Mouse (Mus musculus) forebrain, embryonic 15.5 days (tissue): ENCODE data around the gene Opcml. TPM values are rescaled to one million over a fixed set of nuclear protein-coding genes. Genes with fewer than 3 reads are reported as not detected.

ENCODE experiments used
- ATAC-seq: fragments of 200-750 bp; cut with Nextera tagmentation; replicated peaks from 2 replicates; pipeline ENCODE4 v1.8.0; 2017; ENCODE audit warnings: mild to moderate bottlenecking, moderate TSS enrichment, moderate library complexity
- H3K27ac ChIP-seq: fragments of 300-500 bp; sonication (generic); replicated peaks from 2 replicates; pipeline ENCODE4 v1.5.1; 2015; ENCODE audit warnings: mild to moderate bottlenecking, inconsistent platforms
- H3K27me3 ChIP-seq: fragments of 300-500 bp; sonication (generic); 2 replicates; pipeline ENCODE4 v1.6.1; 2015; ENCODE audit warnings: inconsistent platforms
- H3K36me3 ChIP-seq: fragments of 300-500 bp; sonication (generic); 2 replicates; pipeline ENCODE4 v1.6.1; 2015; ENCODE audit warnings: mild to moderate bottlenecking, inconsistent platforms
- H3K4me1 ChIP-seq: fragments of 300-500 bp; sonication (generic); 2 replicates; pipeline ENCODE4 v1.6.1; 2015; ENCODE audit warnings: inconsistent platforms
- H3K4me2 ChIP-seq: fragments of 300-500 bp; sonication (generic); replicated peaks from 2 replicates; pipeline ENCODE4 v1.6.1; 2015; ENCODE audit warnings: mild to moderate bottlenecking, inconsistent platforms
- H3K4me3 ChIP-seq: fragments of 300-500 bp; sonication (generic); 2 replicates; pipeline ENCODE4 v1.5.1; 2015; ENCODE audit warnings: mild to moderate bottlenecking, inconsistent platforms
- H3K9ac ChIP-seq: fragments of 300-500 bp; sonication (generic); replicated peaks from 2 replicates; pipeline ENCODE4 v1.6.1; 2015; ENCODE audit warnings: mild to moderate bottlenecking, inconsistent platforms
- H3K9me3 ChIP-seq: fragments of 300-500 bp; sonication (generic); 2 replicates; pipeline ENCODE4 v1.6.1; 2016; ENCODE audit warnings: inconsistent platforms
- WGBS: fragments of 180-500 bp; shearing (Covaris S2); methylation state at CpG from one replicate; pipeline ENCODE4 v1.1.7; 2015; ENCODE audit warnings: mixed read lengths; 5-methylcytosine and 5-hydroxymethylcytosine counted together
- polyA plus RNA-seq: library from polyadenylated mRNA; unstranded; fragments of >200 nt; fragmentation: Nextera tagmentation; extraction: Ambion mirVana; gene quantifications from 2 replicates; pipeline ENCODE4 v1.2.1, GENCODE M21; 2015

Opcml gene
- 46.2 and 54.4 TPM in 2 replicates for polyA plus RNA-seq

GRCm38 (mm10) chr9:27790725-27791638 is at the start of gene Opcml:
Opcml (plus strand) TSS chr9:27790775.
- H3K9ac ChIP-seq = peak within 1 kb of the TSS; percentile 63
- H3K9me3 ChIP-seq = no peaks in the 10 kb centered on the region
- peak within 1 kb of the TSS; percentile 86 for H3K27ac ChIP-seq
- no peaks in the 10 kb centered on the region for H3K36me3 ChIP-seq
- H3K4me3 ChIP-seq = peak within 1 kb of the TSS; percentile 52
- H3K27me3 ChIP-seq = peaks cover 4% of the 10 kb centered on the region; the same call in 1 of the 2 replicates
- peaks cover 10% of the 10 kb centered on the region; the same call in 1 of the 2 replicates for H3K4me1 ChIP-seq
- ATAC-seq = peak; percentile 92
- H3K4me2 ChIP-seq = peak within 1 kb of the TSS; percentile 61
- 1% methylated on average over 28 of the region's 28 CpGs for WGBS

GRCm38 (mm10) chr9:27758709-27759108 is 31.9 kb upstream of the Opcml start:
- Histone ChIP-seq H3K4me1 (no peaks in the 10 kb centered on the region), H3K4me3 (no peak overlapping the region), H3K27ac (no peak overlapping the region), H3K9me3 (no peaks in the 10 kb centered on the region), H3K9ac (no peak overlapping the region), H3K4me2 (no peak overlapping the region), H3K27me3 (no peaks in the 10 kb centered on the region), H3K36me3 (no peaks in the 10 kb centered on the region)
- no peak for ATAC-seq
- WGBS = 70% methylated on average over 1 of the region's 1 CpGs

DNA sequence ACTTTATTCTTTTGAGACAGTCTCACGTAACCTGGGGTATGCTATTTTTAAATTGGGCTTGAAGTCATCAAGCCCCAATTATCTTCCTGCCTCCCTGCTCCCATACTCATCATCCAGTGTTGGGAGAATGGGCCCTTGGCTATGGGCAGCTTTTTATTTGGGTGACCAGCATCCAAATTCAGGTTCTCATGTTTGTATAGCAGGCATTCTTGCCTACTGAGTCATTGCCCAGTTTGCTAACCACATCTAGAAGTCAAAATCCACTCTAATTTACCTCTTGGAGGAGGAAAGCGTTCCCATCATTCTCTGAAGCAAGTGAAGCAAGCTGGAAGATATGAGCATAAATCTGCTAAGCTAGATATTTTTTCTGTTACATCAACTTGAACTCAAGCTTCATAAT is 29.4 kb upstream of the Opcml start:
- Histone ChIP-seq H3K4me2 (no peak overlapping the region), H3K9ac (no peak overlapping the region), H3K4me1 (no peaks in the 10 kb centered on the region; the same call in 1 of the 2 replicates), H3K36me3 (no peaks in the 10 kb centered on the region), H3K4me3 (no peak overlapping the region), H3K9me3 (no peaks in the 10 kb centered on the region), H3K27ac (no peak overlapping the region), H3K27me3 (no peaks in the 10 kb centered on the region)
- WGBS = 82% methylated on average over 2 of the region's 2 CpGs
- ATAC-seq = no peak

DNA sequence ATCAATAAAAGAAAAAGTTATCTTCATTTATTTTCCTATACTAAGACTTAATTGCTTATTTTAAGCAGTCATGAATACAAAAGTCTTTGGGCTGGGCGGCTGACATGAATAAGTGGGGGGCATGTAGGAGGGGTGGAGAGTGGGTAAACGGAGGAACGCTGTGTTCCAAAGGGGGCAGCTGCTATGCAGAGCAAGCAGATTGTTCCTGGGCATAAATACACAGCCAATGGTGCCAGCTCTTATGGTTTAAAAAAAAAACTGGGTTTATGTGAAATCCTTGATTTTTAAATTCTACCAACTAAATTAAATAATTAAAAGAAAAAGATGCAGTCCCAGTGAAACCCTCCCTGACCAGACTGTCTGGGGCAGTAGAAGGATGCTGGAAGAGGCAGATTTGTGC is 24.1 kb upstream of the Opcml start:
- Histone ChIP-seq H3K36me3 (no peaks in the 10 kb centered on the region), H3K4me2 (no peak overlapping the region), H3K9me3 (no peaks in the 10 kb centered on the region), H3K27me3 (no peaks in the 10 kb centered on the region), H3K27ac (peak overlapping the region; percentile 55; the same call in 1 of the 2 replicates), H3K4me3 (no peak overlapping the region), H3K4me1 (peaks cover 9% of the 10 kb centered on the region; the same call in 1 of the 2 replicates), H3K9ac (no peak overlapping the region)
- WGBS = 32% methylated on average over 3 of the region's 3 CpGs
- no peak for ATAC-seq

GRCm38 (mm10) chr9:27767196-27767900 is 23.2 kb upstream of the Opcml start:
- H3K4me3 ChIP-seq = no peak overlapping the region
- no peak overlapping the region for H3K4me2 ChIP-seq
- ATAC-seq = no peak
- no peaks in the 10 kb centered on the region for H3K9me3 ChIP-seq
- no peak overlapping the region for H3K9ac ChIP-seq
- no peaks in the 10 kb centered on the region for H3K27me3 ChIP-seq
- peak overlapping the region; percentile 55 for H3K27ac ChIP-seq
- WGBS = 75% methylated on average over 8 of the region's 8 CpGs
- H3K4me1 ChIP-seq = peaks cover 9% of the 10 kb centered on the region; the same call in 1 of the 2 replicates
- no peaks in the 10 kb centered on the region for H3K36me3 ChIP-seq

GRCm38 (mm10) chr9:27768788-27769187 is 21.8 kb upstream of the Opcml start:
- Histone ChIP-seq H3K4me3 (no peak overlapping the region), H3K27me3 (no peaks in the 10 kb centered on the region), H3K36me3 (no peaks in the 10 kb centered on the region), H3K9me3 (no peaks in the 10 kb centered on the region), H3K27ac (no peak overlapping the region), H3K4me2 (no peak overlapping the region), H3K4me1 (peaks cover 9% of the 10 kb centered on the region; the same call in 1 of the 2 replicates), H3K9ac (no peak overlapping the region)
- ATAC-seq = no peak

DNA sequence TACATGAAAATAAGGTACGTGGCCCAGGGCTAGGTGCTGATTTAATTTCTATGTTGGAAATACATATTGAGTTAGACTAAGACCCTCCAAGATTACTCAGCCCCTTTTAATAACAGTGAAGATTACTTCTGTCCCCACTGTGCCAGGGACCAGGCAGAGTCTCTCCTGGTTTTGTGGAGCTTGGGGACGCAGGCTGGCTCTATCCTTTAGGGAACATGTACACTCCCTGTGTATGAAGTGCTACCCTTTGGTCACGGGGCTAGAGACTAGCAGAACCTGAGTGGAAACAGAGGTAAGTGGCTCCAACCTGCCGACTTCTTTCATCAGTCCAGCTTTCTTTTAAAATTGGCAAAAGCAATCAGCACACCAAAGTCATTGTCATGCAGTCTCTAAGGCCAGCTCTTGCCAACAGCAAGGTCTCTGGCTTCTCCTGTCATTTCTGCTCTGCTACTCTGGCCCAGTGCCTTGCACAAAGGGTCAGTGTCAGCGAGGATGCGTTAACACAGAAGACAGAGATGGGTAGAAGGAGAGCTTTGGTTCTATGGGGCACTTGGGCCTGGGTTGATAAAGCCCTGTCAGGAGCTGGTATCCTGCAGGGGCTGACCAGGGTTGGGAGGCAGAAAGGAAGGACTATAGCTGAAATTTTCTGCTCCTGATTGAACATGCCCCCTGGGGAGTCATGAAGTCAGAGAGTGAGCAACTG is 9.1 kb upstream of the Opcml start:
- no peaks in the 10 kb centered on the region for H3K9me3 ChIP-seq
- H3K4me3 ChIP-seq = no peak overlapping the region
- H3K36me3 ChIP-seq = no peaks in the 10 kb centered on the region
- H3K4me2 ChIP-seq = no peak overlapping the region
- 57% methylated on average over 6 of the region's 6 CpGs for WGBS
- peaks cover 7% of the 10 kb centered on the region for H3K4me1 ChIP-seq
- no peak for ATAC-seq
- H3K9ac ChIP-seq = no peak overlapping the region
- no peak overlapping the region for H3K27ac ChIP-seq
- no peaks in the 10 kb centered on the region for H3K27me3 ChIP-seq

DNA sequence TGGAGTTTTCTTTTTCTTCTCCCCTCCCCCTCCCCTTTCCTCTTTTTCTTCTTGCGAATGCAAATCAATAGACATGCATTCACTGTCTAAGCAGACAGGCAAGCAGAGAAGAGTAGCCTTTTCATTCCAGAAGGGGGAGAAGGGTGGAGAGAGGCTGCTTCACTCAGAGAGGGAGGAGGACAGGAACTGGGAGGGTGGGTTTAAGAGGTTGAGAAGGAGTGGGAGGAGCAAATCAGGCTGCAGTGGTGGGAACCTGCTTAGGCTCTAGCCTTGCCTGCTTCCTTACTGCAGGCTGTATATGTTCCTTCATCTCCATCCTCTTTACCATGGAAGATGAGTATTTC is 8.6 kb upstream of the Opcml start:
- no peak overlapping the region for H3K4me2 ChIP-seq
- H3K27me3 ChIP-seq = no peaks in the 10 kb centered on the region
- H3K9ac ChIP-seq = no peak overlapping the region
- H3K27ac ChIP-seq = no peak overlapping the region
- H3K4me1 ChIP-seq = peaks cover 7% of the 10 kb centered on the region
- no peaks in the 10 kb centered on the region for H3K36me3 ChIP-seq
- WGBS = 0% methylated on average over 1 of the region's 1 CpGs
- H3K9me3 ChIP-seq = no peaks in the 10 kb centered on the region
- ATAC-seq = no peak
- H3K4me3 ChIP-seq = no peak overlapping the region

- H3K4me1 ChIP-seq = peaks cover 10% of the 10 kb centered on the region; the same call in 1 of the 2 replicates
- peak overlapping the region; percentile 61 for H3K4me2 ChIP-seq
- 3% methylated on average over 12 of the region's 12 CpGs for WGBS
- peak overlapping the region; percentile 63 for H3K9ac ChIP-seq
- H3K27ac ChIP-seq = peak overlapping the region; percentile 86
- no peak for ATAC-seq
- H3K9me3 ChIP-seq = no peaks in the 10 kb centered on the region
- H3K4me3 ChIP-seq = peak overlapping the region; percentile 52
- peaks cover 4% of the 10 kb centered on the region; the same call in 1 of the 2 replicates for H3K27me3 ChIP-seq
- H3K36me3 ChIP-seq = no peaks in the 10 kb centered on the region
Observed at GRCm38 (mm10) chr9:27791639-27791966, 1.0 kb downstream of the Opcml start.

- Histone ChIP-seq H3K9me3 (no peaks in the 10 kb centered on the region), H3K4me1 (peaks cover 10% of the 10 kb centered on the region; the same call in 1 of the 2 replicates), H3K27ac (peak overlapping the region; percentile 86), H3K9ac (0 out of 2 replicates have a peak overlapping the region, but pooled peaks have one; percentile 8), H3K4me2 (peak overlapping the region; percentile 61), H3K27me3 (peaks cover 4% of the 10 kb centered on the region; the same call in 1 of the 2 replicates), H3K4me3 (peak overlapping the region; percentile 52), H3K36me3 (no peaks in the 10 kb centered on the region)
- ATAC-seq = no peak
- 37% methylated on average over 2 of the region's 2 CpGs for WGBS
Observed at GRCm38 (mm10) chr9:27792226-27792625, 1.7 kb downstream of the Opcml start.

DNA sequence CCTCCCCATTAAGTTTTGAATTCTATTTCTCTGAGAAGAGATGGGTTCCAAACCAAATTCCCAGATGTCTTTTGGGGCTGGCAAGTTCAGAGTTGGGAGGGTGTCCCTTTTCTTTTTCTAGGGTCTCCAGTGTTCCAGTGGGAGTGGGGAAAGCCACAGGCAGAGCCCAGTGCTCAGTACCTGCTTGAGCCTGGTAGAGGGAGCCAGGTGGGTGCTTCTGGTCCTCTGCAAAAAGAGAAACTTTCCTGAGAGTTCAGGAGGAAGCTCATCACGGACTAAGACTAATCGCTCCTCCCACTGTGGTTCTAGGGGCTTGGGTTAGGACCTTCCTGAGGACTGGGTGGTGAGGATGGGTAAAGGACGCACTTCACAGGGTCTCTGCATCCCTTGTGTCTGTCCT is 2.4 kb downstream of the Opcml start:
- no peak for ATAC-seq
- Histone ChIP-seq H3K9ac (no peak overlapping the region), H3K27me3 (peaks cover 4% of the 10 kb centered on the region; the same call in 1 of the 2 replicates), H3K9me3 (no peaks in the 10 kb centered on the region), H3K27ac (no peak overlapping the region), H3K4me1 (peaks cover 10% of the 10 kb centered on the region; the same call in 1 of the 2 replicates), H3K4me2 (peak overlapping the region; percentile 21), H3K36me3 (no peaks in the 10 kb centered on the region), H3K4me3 (0 out of 2 replicates have a peak overlapping the region, but pooled peaks have one; percentile 1)
- 73% methylated on average over 3 of the region's 3 CpGs for WGBS
